Mouse (Mus musculus) thymus, postnatal 14 days (tissue): ENCODE measurements around the gene Cyp4f18.
"Not testable (repeated sequence)": the region's sequence is repeated elsewhere in the genome, so short reads cannot be mapped to it uniquely, and the experiment has no call there.

Experiments
- DNase-seq: peaks from one replicate; pipeline ENCODE4 v3.0.0; 2021

Cyp4f18 gene

DNA sequence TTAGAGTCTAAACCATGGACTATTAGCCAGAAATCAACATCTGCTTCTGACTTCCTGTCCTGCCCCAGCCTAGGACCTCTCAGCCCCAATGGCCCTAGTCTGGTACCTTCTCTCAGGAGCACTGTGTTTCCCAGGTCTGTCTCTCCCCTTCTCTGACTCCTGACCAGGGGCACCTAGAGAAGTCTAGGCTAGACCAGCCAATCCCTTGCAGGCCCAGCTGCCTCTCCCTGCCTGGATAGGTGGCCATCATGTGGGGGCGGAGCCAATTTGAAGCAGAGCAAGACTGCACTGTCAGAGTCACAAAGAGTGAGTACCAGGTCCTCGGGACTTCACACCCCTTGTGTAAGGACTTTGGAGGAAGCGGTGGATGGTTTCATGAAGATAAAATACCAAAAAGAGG lies at the start of gene Cyp4f18:
Cyp4f18 (minus strand) TSS at position 154 of the 400 bp plus-strand sequence.
- peak; percentile 16 for DNase-seq

- DNase-seq: not testable (repeated sequence)
Measured at GRCm38 (mm10) chr8:72057643-72058042, 48.2 kb upstream of the Cyp4f18 start.

GRCm38 (mm10) chr8:72054633-72055032 lies 45.2 kb upstream of the Cyp4f18 start:
- DNase-seq: not testable (repeated sequence)

DNA sequence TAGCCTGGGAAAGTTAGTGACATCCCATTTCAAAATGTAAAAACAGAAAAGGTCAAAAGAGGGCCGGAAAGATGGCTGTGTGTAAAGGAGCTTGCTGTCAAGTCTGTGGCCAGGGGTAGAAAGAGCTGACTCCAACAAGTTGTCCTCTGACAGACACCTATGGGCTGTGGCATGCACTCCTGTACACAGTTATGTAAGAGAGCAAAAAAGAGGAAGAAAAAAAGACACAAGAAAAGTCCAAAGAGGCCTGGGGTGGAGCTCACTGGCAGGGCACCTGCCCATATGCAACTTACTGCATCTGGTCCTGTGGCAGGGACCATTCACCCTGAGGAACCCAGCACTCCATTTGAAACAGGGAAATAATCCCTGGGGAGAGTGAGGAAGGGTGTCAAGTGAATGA lies 33.1 kb upstream of the Cyp4f18 start:
- DNase-seq: no peak

DNA sequence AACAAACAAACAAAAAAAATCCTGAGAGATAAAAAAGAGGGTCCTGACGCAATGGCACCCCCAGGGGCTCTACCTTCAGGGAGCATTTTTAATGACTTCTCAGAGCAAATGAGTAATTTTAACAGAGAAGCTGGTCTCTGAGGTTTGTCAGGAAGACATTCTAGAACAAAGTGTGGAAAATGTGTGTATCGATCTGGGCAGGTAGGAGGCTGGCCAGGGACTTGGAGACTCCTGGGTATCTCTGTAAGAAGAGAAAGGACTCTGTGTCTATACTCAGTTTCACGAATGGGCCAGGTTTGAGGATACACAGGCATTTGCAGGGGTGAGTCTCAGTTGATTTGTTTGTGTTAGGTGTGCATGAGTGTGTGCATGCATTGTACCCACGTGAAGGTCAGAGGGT lies 31.5 kb upstream of the Cyp4f18 start, which contains the start of gene Olfr372:
Olfr372 (plus strand) TSS at position 301 of the 400 bp plus-strand sequence.
- DNase-seq: not testable (repeated sequence)

GRCm38 (mm10) chr8:72032926-72033325 lies 23.5 kb upstream of the Cyp4f18 start:
- DNase-seq: peak; percentile 64

GRCm38 (mm10) chr8:72024886-72025285 lies 15.5 kb upstream of the Cyp4f18 start:
- peak; percentile 54 for DNase-seq

- DNase-seq: no peak
Measured at GRCm38 (mm10) chr8:72019816-72020215, 10.4 kb upstream of the Cyp4f18 start.

- not testable (repeated sequence) for DNase-seq
Measured at GRCm38 (mm10) chr8:72019022-72019421, 9.6 kb upstream of the Cyp4f18 start.

- DNase-seq: no peak
Measured at GRCm38 (mm10) chr8:72018141-72018540, 8.7 kb upstream of the Cyp4f18 start.

DNA sequence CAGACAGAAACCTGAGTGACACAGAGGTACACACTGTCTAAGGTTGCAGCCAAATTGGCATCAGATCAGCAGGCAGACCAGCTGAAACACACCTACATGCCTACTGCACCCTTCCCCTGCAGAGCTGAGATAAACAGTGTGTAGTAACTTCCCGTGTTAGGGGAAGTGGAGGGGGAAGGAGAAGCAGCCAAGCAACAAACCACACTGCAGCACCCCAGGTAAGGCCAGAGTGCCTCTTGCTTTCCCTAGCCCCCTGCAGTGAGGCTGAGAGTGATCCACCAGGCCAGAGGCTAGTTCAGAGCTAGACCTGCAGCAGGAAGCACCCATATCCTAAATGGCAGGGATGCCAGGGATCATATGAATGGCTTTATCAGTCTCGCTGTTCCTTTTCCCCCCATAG lies 7.9 kb upstream of the Cyp4f18 start:
- not testable (repeated sequence) for DNase-seq

DNA sequence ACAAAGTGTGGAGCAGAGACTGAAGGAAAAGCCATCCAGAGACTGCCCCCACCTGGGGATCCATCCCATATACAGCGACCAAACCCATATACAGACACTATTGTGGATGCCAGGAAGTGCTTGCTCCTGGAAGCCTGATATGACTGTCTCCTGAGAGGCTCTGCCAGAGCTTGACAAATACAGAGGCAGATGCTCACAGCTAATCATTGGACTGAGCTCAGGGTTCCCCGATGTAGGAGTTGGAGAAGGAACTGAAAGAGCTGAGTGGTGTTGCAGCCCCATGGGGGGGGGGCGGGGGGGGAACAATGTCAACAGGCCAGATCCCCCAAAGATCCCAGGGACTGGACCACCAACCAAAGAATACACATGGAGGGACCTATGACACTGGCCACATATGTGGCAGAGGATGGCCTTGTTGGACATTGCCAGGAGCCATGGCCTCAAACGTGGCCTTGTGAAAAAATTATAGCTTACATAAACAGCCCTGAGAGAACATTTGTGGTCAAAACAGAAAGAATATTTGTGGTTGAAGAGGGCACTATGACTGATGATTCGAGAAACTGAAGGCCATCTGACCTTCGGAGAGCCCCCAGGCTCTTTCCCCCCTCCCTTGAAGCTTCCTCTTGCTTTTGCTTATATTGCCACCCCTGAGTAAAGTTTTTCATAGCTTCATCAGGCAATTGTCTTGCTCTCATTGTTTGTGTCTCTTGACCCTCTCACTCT lies 4.2 kb upstream of the Cyp4f18 start:
- not testable (repeated sequence) for DNase-seq

DNA sequence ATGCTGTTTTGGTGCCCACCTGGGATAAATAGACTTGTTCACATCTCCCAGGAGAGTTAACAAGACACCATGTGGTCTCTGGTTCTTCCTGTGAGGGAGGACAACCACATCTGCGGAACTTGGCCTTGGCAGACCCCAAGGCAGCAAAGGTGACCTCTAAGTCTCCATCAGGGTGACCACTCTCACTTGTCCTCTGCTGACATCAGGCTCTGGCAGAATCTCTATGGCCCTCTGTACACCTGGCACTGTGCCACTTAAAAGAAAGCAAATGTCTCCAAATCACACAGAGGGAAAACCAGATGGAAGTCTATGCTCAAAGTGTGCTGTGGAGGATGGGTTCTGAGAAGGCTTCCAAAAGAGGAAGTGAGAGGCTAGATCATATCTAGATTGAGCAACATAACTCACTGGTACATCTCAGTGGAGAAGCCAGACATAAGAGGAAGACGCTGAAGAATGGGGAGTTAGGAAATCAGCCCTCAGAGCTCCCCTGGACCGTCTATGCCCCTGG lies 1.2 kb downstream of the Cyp4f18 start:
- DNase-seq: no peak

DNA sequence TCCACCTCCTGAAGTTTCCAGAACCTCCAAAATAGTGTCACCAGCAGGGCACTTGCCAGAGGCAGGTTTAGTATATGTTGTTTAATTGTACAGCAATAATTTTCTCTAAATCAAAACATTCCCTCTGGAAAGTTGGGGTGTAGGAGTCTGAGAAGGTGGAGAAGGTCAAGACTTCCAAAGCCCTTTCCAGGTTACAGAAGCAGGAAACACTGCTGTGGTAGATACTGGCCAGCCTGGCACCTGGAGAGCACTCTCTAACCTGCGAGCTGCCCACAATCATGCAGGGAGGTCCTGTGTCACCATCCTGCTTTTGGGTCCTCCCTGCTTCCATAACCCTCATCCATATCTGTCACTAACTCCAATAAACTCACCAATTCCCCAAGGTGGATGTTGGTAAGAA lies 2.7 kb downstream of the Cyp4f18 start:
- DNase-seq: no peak

DNA sequence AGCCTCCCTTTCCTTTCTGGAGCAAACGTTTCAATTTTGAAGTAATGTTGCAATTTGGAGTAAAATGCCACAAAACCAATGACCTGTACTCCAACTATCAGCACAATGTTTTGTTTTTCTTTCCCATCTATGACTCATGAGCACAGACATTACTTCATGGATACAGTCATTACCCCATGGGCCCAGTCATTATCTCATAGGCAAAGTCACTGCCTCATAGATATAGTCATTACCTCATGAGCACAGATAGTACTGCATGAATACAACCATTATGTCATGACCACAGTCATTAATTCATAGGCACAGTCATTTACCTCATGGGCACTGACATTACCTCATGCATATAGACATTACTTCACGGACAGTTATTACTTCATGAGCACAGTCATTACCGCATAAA lies 3.5 kb downstream of the Cyp4f18 start:
- DNase-seq: no peak

- no peak for DNase-seq
Measured at GRCm38 (mm10) chr8:72002942-72003341, 6.5 kb downstream of the Cyp4f18 start.

DNA sequence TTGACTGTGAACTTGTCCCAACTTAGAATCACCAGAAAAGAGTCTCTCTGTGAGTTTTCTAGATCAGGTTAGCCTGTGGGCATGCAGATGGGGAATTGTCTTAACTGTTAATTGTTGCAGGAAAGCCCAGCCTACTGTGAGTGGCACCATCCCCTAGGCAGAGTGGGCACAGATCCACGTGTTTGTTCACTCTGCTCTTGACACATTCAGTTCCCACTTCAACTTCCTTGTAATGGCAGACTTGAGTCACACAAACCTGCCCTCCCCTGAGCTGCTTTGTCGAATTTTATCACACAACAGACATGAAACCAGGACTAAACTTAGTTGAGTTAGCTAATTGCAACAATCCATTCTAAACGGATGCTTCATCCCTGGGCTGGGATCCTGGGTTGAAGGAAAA lies 9.2 kb downstream of the Cyp4f18 start:
- DNase-seq: no peak

DNA sequence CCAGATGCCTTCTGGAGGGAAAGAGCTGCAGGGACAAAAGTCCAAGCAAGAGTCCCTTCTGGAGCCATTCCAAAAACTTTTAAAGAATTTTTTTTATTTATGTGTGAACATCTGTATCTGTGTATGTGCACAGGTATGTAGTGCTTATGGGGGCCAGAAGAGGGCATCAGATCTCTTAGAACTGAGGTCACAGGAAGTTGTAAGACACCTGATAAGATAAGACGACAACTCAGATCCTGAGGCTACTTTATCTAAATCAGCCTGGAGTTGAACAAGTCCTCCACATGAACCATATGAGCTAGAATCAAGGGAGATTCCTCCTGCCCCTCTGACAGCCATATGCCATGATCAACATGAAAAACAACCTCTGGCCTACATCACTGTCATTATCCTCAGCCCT lies 10.0 kb downstream of the Cyp4f18 start:
- no peak for DNase-seq

DNA sequence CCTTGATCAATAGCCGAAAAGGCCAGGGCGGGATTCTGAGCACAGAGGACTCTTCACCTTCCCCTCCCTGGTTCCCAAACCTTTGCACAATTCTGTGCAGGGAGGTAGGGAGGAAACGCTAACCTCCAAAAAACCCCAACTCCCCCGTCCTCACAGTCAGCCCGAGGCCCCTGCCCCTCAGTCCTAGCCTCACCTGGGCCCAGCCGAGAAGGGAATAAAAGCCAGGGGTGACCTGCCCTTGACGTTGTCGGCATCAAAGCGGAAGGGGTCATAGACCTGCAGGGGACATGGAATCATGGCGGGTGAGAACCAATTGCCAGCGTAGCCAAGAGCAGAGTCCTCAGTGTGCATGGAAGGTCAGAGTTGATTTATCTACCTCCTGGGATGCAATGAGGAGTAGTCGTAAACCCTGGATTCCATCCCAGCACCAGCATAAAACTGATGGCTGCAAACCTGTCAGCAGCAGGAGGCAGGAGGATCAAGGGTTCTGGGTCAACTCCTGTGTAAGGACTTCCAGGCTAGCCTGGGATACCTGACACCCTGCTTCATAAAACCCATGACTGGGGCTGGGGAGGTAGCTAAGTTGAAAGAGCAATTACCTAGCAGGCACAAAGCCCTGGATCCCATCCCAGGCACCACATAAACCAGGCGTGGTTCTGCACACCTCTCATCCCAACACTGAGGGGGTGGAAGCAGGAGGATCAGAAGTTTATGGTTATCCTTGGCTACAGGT lies 20.4 kb downstream of the Cyp4f18 start:
- no peak for DNase-seq

DNA sequence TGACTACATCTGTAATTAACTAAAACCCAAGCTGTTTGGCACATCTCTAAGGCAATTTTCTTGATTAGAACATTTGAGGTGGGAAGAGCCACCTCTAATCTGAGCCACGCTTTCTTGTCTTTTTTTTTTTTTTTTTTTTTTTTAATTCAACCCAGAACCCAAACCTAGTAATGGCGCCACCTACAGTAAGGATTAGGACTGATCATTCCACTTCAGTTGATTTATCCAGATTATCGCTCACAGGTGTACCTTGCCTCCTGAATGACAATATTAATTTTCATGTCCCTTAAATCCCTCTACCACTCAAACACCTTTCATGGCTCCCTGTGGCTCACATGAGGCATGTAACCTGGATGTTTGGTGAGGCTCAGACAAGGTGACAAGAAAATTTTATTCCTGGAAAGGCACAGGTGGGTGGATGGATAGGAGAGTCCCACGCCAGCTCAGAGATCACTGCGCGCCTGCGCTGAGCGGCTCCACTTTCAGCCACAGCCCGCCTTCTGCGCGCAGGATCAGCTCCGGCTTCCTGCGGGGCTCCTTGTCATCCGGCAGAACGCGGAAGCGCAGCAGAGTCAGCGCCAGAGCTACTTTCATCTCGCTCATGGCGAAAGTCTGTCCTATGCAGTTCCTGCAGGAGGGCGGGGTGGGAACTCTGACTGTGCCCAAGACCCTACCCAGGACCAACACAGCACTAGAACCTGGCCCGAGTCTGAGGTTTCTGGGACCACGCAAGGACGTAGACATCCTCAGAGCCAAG lies 21.1 kb downstream of the Cyp4f18 start:
- DNase-seq: peak; percentile 73

- DNase-seq: no peak
Measured at GRCm38 (mm10) chr8:71984601-71985000, 24.8 kb downstream of the Cyp4f18 start.

- no peak for DNase-seq
Measured at GRCm38 (mm10) chr8:71981456-71981855, 28.0 kb downstream of the Cyp4f18 start.

- DNase-seq: no peak
Measured at GRCm38 (mm10) chr8:71981032-71981431, 28.4 kb downstream of the Cyp4f18 start.
